Mouse (Mus musculus): ENCODE measurements around the gene Rusc2. TPM values are rescaled to one million over a fixed set of nuclear protein-coding genes. Genes with fewer than 3 reads are reported as not detected.

Gene Rusc2
- 27.1 TPM for polyA plus RNA-seq (2014; fragmentation: Illumina TruSeq; extraction: RNeasy Lipid Tissue Mini Kit (QIAGEN cat#74804); ENCODE audit: insufficient read depth, low read depth, low replicate concordance)

GRCm38 (mm10) chr4:43381408-43382154 is at the start of gene Rusc2:
Gene Rusc2, plus strand, starts transcription at chr4:43381979.

GRCm38 (mm10) chr4:43428946-43429345 is 47.2 kb downstream of the Rusc2 start, which contains the start of gene Fam166b:
Gene Fam166b, minus strand, starts transcription at chr4:43429134.

GRCm38 (mm10) chr4:43441639-43442038 is 59.9 kb downstream of the Rusc2 start, which contains the start of gene Tesk1:
Gene Tesk1, plus strand, starts transcription at chr4:43441939.

GRCm38 (mm10) chr4:43454041-43454836 is 72.5 kb downstream of the Rusc2 start, which contains the start of gene Cd72:
Gene Cd72, minus strand, starts transcription at chr4:43454628.

Other genes starting within 250 kb of the Rusc2 start
- gene Atp8b5, start 114.8 kb upstream of the Rusc2 start, polyA plus RNA-seq (2014; fragmentation: Illumina TruSeq; extraction: RNeasy Lipid Tissue Mini Kit (QIAGEN cat#74804); ENCODE audit: insufficient read depth, low read depth, low replicate concordance), result 0.08 TPM
- gene Fam166b, start 47.2 kb downstream of the Rusc2 start, polyA plus RNA-seq (2014; fragmentation: Illumina TruSeq; extraction: RNeasy Lipid Tissue Mini Kit (QIAGEN cat#74804); ENCODE audit: insufficient read depth, low read depth, low replicate concordance), result 7.8 TPM
- 23.0 TPM for gene Tesk1, start 60.0 kb downstream of the Rusc2 start, polyA plus RNA-seq (2014; fragmentation: Illumina TruSeq; extraction: RNeasy Lipid Tissue Mini Kit (QIAGEN cat#74804); ENCODE audit: insufficient read depth, low read depth, low replicate concordance)
- gene Cd72, start 72.6 kb downstream of the Rusc2 start, polyA plus RNA-seq (2014; fragmentation: Illumina TruSeq; extraction: RNeasy Lipid Tissue Mini Kit (QIAGEN cat#74804); ENCODE audit: insufficient read depth, low read depth, low replicate concordance), result 11.9 TPM
- gene Sit1, start 101.8 kb downstream of the Rusc2 start, polyA plus RNA-seq (2014; fragmentation: Illumina TruSeq; extraction: RNeasy Lipid Tissue Mini Kit (QIAGEN cat#74804); ENCODE audit: insufficient read depth, low read depth, low replicate concordance), result 1.3 TPM
- gene Ccdc107, start 110.9 kb downstream of the Rusc2 start, polyA plus RNA-seq (2014; fragmentation: Illumina TruSeq; extraction: RNeasy Lipid Tissue Mini Kit (QIAGEN cat#74804); ENCODE audit: insufficient read depth, low read depth, low replicate concordance), result 80.3 TPM
- 2.2 TPM for gene Arhgef39, start 117.7 kb downstream of the Rusc2 start, polyA plus RNA-seq (2014; fragmentation: Illumina TruSeq; extraction: RNeasy Lipid Tissue Mini Kit (QIAGEN cat#74804); ENCODE audit: insufficient read depth, low read depth, low replicate concordance)
- gene Car9, start 125.0 kb downstream of the Rusc2 start, polyA plus RNA-seq (2014; fragmentation: Illumina TruSeq; extraction: RNeasy Lipid Tissue Mini Kit (QIAGEN cat#74804); ENCODE audit: insufficient read depth, low read depth, low replicate concordance), result 0.59 TPM
- 156 TPM for gene Tpm2, start 141.8 kb downstream of the Rusc2 start, polyA plus RNA-seq (2014; fragmentation: Illumina TruSeq; extraction: RNeasy Lipid Tissue Mini Kit (QIAGEN cat#74804); ENCODE audit: insufficient read depth, low read depth, low replicate concordance)
- 49.2 TPM for gene Creb3, start 180.4 kb downstream of the Rusc2 start, polyA plus RNA-seq (2014; fragmentation: Illumina TruSeq; extraction: RNeasy Lipid Tissue Mini Kit (QIAGEN cat#74804); ENCODE audit: insufficient read depth, low read depth, low replicate concordance)
- gene Tln1, start 180.7 kb downstream of the Rusc2 start, polyA plus RNA-seq (2014; fragmentation: Illumina TruSeq; extraction: RNeasy Lipid Tissue Mini Kit (QIAGEN cat#74804); ENCODE audit: insufficient read depth, low read depth, low replicate concordance), result 47.0 TPM
- gene Rgp1, start 196.7 kb downstream of the Rusc2 start, polyA plus RNA-seq (2014; fragmentation: Illumina TruSeq; extraction: RNeasy Lipid Tissue Mini Kit (QIAGEN cat#74804); ENCODE audit: insufficient read depth, low read depth, low replicate concordance), result 8.9 TPM
- 7.9 TPM for gene Gba2, start 196.9 kb downstream of the Rusc2 start, polyA plus RNA-seq (2014; fragmentation: Illumina TruSeq; extraction: RNeasy Lipid Tissue Mini Kit (QIAGEN cat#74804); ENCODE audit: insufficient read depth, low read depth, low replicate concordance)
- gene Msmp, start 202.5 kb downstream of the Rusc2 start, polyA plus RNA-seq (2014; fragmentation: Illumina TruSeq; extraction: RNeasy Lipid Tissue Mini Kit (QIAGEN cat#74804); ENCODE audit: insufficient read depth, low read depth, low replicate concordance), result not detected
- 36.3 TPM for gene Npr2, start 250.0 kb downstream of the Rusc2 start, polyA plus RNA-seq (2014; fragmentation: Illumina TruSeq; extraction: RNeasy Lipid Tissue Mini Kit (QIAGEN cat#74804); ENCODE audit: insufficient read depth, low read depth, low replicate concordance)